Mouse (Mus musculus) heart, postnatal 0 days (tissue): ENCODE measurements around the gene Maml2.

Experiments used
- CTCF ChIP-seq: IDR thresholded peaks from 2 replicates; pipeline ENCODE4 v1.5.1; 2016; ENCODE audit warnings: antibody characterized with exemption, control low read depth, low read depth
- EP300 ChIP-seq: IDR thresholded peaks from 2 replicates; pipeline ENCODE4 v1.6.1; 2016; ENCODE audit warnings: antibody characterized with exemption, low read depth

DNA sequence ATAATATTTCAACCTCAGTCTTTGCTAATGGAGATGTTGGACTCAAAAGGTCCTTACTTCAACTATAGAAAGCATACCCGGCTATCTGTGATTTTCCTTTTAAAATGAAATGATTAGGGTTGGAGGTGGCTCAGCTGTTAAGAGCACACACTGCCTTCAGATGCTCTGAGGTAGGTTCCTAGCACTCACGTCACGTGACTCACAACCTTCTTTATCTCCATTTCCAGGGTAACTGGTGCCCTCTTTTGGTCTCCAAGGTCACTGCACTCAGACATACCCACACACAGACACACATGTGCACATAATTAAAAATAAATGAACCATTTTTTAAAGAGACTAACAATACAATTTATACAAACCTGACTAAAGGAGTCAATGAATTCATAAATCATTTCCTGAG, 275.1 kb downstream of the Maml2 start:
- TF ChIP-seq CTCF (no peak), EP300 (no peak)
